Mouse (Mus musculus) mesoderm, embryonic 11.5 days (tissue): ENCODE results near the gene Cda.

Source experiments
- DNase-seq: peaks from one replicate; pipeline ENCODE4 v3.0.0-alpha.2; 2012; ENCODE audit warnings: low read depth, low spot score

Gene Cda

DNA sequence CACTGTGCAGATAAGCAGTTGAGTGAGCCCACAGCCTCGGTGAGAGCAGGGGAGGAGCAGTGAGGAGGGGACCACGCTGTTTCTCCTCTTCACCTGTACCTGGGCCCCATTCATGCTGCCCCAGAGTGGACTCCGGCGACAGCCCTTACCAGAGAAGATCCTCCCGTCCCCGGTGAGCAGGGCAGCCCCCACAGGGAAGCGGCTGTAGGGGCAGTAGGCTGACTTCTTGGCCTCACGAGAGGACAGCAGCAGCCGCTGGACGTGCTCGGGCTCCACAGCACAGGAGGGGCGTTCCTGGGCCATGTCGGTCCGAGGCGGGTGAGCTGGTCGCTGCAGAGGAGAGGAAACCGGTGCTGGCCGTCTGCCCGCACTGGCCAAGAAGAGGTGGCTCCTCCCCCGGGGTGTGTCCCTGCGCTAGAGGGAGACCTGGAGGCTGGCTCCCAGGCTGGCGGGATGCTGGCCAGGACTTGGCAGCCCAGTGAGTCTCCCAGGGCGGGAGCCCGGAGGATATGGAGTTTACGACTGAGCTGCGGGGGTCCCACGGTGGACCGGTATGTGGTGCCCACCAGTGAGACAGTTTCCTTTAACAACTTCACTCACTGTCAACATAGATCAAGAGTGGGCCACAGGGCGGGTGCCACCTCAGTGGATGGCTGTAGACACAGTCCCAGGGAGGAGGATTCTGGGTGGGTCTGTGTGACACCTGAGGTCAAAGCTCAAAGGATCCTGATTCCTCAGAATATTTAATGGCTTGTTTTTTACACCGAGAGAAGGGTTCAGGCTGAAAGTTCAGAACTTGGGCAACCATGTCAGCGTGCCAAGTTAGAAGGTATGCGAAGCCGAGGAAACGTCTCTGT, at the start of gene Cda:
Cda (minus strand) TSS at position 352 of the 857 bp plus-strand sequence.
- peak; percentile 70 for DNase-seq

DNA sequence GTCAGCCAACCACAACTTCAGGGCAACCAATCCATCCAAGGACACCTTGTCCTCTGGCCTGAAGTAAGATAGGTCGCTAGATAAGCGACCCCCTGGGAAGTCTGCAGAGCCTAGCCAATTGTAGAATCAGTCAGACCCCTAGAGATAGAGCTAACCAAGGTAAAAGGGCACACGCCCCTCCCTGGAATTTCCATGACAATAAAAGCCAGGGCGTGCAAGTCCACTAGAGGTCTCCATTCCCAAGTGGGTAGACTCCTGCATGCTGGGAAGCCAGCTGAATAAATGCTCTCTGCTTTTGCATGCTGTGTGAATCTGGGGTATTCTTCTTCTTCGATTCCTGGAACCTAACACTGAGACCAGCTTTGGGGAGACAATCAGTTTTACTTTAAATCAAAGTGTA, 48.6 kb upstream of the Cda start:
- DNase-seq: no peak

DNA sequence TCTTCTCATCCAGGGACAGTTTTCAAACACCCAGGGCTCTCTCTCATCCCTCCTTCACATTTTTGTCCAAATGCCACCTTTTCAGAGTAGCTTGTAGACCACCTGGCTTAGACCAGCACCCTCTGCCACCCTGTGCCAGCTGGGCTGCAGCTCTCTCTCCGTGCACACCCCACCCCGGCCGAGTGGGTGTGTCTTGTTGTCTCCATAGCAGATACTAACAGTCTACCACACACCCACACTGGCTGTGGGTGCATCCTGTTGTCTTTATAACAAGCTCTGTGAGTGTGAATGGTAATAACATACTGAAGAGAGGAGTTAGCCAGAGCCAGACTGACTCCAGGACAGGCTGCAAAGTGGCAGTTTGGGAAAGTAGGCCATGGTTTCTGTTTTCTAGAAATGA, 48.2 kb upstream of the Cda start:
- DNase-seq: no peak

DNA sequence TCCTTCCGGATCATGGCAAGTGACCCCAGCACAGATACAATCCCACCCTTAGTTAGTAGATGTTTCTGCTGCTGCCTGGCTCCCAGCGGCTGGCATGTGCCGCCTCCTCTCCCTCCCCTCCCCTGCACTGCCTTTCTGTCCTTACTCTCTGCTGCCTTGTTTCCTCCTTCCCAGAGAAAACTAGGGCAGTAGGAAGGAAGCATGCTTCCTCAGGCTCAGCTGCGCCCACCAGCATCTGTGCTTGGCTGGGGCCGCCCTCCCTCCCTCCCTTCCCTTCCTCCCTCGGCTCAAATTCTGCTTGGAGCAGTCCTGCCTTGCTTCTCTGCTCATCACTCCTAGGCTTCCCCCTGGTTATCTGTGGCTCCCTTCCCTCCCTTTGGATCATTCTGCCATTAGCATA, 46.9 kb upstream of the Cda start:
- no peak for DNase-seq

DNA sequence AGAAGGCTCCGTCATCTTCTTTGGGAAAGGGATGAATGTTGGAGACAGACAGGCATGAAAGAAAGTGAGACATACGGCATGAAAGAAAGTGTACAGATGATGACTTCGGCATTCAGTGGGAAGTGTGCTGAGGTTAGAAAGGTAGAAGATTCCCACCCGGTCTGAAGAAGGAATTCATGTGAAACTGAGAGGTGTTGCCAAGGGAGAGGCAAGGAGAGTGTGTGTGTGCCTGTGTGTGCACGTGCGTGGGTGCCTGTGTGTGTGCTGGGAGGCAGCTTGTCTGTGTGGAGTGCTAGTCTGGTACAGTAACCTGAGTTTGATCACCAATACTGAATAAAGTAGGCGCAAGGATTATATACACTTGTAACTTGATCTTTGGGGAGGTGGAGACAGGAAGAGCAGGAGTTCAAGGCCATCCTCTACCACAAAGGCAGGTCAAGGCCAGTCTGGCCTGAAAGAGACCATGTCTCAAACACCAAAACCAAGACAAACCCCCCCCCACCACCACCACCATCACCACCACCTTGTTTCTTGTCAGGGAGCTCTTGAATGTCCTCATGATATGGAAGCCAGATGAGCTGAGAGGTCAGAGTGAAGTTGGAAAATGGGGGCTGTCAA, 43.8 kb upstream of the Cda start:
- no peak for DNase-seq

DNA sequence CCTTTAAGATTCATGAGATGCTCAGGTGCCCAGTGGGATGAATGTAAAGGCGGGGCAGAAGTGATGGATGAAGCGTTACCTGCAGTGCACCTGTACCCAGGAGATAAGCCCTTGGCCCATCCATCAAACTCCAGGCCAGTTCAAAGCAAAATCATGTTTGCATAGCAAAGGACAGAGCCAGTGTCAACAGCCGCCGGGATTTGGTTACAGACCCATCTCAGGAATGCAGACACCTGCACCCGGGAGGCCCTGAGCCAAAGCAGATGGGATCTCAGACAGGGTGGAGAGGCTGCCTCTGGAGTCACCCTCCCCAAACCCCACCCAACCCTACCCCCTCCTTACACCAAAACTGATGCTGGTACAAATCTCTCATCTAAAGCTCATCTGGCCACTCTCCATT, 43.2 kb upstream of the Cda start:
- no peak for DNase-seq

DNA sequence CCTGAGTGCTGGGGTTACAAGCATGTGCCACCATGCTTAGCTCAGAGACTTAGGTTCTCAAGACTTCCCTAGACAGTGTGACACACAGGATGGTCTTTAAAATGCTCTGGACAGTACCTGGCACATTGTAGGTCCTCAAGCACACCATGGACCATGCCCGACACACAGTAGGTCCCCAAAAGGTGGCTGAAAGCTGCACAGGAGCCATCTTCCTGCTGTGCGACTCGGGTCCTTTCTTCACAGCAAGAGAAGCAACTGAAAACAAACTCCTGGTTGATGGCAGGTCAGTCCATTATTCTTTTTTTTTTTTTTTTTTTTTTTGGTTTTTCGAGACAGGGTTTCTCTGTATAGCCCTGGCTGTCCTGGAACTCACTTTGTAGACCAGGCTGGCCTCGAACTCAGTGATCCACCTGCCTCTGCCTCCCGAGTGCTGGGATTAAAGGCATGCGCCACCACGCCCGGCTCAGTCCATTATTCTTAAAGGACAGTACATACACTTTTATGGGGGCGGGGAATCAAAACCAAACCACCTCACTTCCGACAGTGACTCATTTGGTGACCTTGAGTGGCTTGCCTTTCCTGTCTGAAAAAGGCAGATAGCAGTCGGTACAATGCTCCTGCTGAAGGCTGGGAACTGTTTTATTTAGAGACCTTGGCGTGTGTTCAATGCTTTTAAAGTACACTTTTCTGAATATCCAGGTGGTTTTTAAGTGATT, 39.8 kb upstream of the Cda start:
- DNase-seq: no peak

DNA sequence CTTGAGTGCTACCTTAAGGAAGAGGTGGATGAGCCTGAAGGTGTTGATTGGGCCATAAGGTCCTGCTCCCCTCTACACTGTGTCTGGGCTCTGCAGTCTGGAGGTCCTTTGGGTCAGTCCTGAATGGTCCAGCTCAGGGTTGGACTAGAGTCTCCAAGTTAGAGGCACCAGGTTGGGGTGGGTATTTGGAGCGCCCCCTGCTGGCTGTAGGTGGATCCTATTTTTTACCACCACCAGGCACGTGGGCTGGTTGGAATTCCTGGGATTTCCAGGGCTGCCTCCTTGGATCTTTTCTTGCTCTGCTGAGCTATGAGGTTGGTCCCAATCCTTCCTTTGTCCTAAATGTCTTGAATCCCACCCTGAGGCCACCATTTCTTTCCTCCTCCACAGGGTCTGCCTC, 37.0 kb upstream of the Cda start:
- peak; percentile 41 for DNase-seq

DNA sequence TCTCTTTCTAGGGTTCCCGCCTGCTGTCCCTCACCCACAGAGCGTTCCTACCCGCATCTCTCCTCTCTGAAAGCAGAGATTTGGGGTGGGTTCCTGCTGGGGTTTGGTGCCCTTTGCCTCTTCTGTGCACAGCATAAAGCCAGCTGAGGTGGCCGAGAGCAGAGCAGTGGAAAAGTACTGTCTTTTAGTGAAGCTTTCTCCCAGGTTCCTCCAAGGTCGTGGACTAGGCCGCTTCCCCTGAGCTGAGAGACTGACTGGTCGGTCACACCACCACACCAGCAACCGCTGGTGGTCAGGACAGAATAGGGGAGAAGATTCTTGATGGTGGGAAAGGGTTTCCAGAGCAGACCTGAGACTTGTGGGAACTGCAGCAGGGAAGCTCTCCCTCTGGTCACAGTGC, 28.9 kb upstream of the Cda start:
- no peak for DNase-seq

DNA sequence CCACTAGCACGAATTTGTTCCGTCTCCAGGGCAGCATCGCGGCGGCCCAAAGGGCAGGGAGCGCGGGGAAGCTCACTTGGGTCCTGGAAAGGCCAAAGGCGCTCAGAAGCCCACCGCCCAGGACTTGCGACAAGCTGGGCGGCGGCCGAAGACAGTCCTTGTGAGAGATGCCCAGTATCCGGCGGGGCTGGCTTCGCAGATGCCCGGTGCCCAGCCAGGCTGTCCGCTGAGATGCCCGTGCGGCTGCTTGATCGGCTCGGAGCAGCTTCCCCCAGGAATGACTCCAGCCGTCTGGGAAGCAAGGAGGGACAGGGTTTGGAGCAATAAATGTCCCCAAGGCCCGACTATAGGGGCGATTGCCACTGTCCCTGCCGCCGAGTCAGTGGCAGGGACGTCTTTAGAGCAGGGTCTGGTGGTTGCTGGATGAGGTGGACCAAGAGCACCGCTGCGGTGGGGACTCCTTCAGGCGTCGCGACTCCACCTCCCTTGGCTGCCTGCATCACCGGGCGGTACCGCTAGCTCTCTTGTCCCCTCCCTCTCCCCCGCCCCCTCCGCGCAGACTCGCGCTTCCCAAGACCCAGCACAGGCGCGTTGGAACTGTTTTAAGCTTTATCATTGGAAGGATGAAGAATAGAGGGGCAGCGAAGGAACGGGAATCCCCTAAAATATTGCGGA, 28.3 kb upstream of the Cda start, which contains the start of gene Fam43b:
Fam43b (minus strand) TSS at position 558 of the 675 bp plus-strand sequence.
- no peak for DNase-seq

DNA sequence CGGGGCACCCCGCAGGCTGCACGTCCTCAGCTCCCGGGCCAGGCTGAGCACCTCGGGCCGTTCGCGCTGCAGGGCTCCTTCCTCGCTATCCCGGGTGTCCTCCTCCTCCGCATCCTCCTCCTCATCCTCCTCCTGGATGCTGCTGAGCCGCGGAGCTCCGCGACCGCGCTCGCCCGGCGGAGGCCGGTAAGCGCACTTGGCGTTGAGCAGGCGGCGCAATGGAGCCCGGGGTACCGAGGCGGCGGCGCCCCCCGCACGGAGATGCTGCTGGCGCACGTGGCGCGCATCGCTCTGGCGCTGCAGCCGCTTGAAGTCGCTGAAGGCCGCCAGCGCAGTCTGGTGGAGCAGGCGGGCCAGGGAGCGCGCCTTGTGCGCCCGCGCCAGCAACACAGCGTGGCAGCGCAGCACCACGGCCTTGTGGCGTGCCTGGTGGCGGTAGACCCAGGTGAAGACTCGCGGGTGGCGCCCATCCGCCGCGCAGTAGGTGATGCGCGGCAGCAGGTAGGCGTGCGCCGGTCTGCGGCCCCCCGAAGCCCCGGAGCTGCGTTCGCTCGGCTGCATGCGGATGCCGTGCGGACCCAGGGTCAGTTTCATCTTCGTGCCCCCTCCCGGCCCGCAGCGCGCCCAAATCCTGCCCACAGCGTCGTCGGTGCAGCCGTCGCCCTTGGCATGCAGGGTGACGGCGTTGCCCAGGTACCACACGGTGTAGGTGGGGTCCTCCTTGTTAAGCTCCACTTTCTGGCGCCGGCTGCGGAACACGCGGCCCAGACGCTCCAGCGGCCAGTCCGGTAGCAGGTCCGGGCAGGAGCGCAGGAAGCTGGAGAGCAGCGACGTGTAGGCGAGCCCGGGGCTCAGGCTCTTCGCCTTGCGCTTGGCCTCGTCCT, 27.5 kb upstream of the Cda start:
- DNase-seq: no peak

DNA sequence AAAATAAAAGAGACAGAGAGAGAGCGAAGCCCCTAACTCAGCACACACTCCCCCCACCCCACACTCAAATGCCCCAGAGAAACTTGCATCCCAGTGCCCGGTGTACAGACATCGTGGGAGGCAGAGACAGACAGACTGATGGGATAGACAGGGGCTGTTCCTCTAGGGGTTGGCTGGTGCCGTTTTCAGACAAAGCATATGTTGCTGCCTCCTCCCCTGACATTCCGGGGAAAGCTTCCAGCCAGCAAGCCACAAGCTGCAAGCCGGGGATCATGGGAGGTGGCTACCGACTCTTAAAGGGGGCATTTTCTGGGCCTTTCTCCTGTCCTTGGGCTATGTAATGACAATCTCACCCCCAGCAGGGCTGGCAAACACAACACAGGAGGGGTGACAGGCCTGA, 25.9 kb upstream of the Cda start:
- DNase-seq: no peak

DNA sequence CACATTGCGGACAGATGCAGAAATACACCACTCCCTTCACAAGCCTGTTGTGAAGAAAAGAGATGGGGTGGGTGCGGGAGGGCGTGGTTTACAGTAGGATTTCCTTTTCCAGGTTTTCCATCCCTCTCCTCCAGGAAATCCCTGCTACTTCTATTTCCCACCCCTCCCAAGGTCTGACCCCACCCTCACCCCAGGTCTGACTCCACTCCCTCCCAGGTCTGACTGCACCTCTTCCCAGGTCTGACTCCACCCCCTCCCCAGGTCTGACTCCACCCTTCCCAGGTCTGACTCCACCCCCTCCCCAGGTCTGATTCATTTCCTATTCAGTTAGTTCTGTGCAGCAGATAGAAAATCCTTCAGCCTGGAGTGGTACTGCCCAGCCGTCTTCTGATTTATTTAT, 16.0 kb upstream of the Cda start:
- DNase-seq: no peak

DNA sequence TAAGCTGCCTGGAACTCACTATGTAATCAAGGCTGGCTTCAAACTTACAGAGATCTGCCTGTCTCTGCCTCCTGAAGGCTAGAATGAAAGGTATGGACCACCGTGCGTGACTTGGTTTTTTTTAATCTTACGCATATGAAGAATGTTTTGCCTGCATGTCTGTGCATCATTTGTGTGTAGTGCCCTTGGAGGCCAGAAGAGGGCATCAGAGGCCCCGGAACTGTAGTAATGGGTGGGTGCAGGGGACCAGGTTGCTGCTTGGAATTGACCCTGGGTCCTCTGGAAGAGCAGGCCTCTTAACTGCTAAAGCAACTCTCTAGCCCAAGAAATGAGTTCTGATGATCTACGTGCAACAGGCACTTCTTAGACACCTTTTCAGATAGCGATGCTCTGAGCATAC, 14.7 kb upstream of the Cda start:
- DNase-seq: no peak

DNA sequence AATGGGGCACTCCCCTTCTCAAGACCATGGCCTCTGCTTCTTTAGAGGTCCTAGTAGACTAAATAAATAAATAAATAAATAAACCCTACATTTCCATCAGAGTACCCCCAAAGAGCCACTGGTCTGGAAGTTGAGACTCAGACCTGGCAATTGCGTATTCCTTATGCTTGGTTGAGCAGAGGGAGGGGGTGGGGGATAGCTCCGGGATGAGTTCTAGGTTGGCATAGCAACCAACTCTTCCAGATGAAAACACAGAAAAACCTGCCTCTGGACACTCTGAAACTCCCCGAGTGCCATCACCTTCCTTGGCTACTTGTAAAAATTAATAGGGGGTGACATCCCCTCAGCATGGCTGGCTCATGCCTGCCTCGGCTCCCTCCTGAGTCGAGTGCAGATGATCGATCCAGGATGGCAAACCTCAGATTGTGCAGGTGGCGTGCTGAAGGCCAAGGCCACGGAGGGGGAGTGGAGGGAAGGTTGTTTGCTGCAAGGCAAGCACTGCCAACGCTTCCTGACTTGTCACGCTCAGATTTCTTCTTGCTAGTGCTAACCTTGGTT, 12.4 kb upstream of the Cda start:
- DNase-seq: no peak

DNA sequence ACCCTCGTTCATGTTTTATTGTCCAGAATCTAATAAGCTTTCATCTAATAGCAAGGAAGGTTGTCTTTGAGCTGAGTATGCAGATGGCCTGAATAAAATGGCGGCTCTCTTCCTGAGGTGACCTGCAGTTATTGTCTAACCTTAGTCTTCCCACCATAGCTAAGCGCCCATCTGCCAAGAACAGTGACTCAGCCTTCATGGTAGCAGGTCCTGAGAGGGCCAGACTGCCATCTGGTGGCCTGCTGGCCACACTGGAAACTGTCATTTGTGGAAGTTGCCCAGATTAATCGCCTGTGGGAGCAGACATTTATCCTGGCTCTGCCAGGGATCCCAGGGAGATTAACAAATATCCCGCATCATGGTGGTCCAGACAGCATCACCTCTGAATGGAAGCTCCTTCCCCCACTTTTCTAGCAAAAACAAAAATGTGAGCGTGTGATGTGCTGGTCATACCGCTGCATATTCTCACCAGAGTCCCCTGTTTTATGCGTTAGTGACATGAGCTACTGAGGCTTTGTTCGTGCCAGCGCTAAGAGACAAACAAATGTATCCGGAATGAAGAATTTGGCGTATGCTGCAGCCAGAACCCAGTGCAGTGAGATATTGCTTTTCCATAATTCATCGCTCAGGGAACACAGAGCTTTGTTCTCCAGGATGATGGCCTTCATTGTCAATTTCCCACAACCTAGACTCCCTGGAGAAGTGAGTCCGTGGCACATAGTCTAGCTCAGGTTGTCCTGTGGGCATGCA, 11.5 kb upstream of the Cda start:
- DNase-seq: peak; percentile 76

DNA sequence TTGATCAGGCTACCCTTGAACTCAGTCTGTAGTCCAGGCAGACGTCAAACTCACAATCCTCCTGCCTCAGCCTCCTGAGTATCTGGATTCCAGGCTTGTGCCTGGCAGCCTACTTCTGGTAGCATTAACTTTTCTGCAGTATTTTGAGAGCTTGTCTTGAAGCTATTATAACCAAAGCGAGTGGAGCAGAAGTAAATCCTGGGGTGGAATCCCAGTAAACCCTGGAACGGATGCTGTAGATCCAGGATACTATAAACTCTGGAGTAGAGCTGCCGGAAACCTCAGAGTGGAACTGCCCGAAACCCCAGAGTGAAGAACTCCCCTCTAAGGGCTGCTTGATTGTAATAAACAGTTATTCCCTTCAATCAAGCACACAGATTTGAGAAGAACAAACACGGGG, 9.7 kb upstream of the Cda start:
- DNase-seq: peak; percentile 60

DNA sequence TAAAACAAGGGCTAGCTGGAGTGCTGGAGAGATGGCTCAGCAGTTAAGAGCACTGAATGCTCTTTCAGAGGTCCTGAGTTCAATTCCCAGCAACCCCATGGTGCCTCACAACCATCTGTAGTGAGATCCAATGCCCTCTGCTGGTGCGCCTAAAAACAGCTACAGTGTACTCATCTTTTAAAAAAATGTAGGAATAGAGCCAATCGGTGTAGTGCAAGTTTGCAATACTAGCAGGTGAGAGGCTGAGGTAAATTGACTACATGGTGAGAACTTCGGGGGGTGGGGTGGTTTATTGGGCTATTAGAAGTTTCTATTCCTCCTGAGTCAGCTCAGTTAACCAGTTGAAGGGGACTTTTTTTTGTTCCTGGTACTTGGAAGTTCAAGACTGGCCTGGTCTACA, 7.3 kb upstream of the Cda start:
- DNase-seq: no peak

DNA sequence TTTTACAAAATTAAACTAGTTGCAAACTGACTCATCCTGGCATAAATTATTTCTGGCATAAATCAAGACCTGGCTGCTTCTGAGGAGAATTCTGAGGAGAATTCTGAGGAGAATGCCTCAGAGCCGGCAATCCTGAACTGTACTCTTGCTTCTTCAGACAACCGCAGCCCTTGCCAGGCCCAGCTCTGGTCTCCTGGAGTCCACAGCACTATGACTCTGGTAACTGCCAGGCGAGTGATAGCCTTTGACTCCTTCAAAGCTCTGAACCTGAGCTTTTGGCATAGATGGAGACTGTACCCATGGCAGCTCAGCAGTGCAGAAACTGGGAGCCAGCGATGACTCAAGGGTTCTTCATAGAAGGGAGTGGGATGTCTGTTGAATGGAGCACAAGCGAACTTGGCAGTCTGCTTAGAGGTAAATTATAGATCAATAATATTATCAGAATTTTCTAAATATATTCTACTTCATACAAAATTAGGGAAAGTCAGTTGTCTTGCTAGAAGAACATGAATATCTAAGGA, 3.3 kb upstream of the Cda start:
- DNase-seq: no peak
